Mouse (Mus musculus): Measurements from ENCODE around the gene Atp8a2.
A peak's percentile ranks its signal among the peaks of the same experiment; 100 is the strongest.
"Not testable (repeated sequence)": the region's sequence is repeated elsewhere in the genome, so short reads cannot be mapped to it uniquely, and the experiment has no call there.

Atp8a2 gene

DNA sequence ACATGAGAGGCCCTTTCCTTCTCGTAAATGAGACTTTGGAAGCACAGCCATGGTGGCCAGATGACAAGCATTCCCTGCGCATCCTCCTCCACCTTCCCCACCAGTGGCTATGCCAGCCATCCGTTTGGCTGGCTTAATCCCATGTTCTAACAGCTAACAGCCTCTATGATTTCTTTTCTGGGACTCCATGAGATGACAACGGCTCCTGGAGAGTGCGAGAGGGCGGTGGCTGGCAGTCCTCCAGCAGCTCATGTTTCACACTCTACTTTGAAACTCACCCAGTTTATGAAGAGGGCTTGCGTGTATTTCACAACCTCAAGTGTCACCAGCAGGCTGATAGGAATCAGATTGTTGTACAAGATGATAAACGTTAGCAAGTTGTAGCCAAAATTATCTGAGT lies 170.3 kb downstream of the Atp8a2 start:
- DNase-seq (ENCODE audit: low read depth, low spot score) = no peak

DNA sequence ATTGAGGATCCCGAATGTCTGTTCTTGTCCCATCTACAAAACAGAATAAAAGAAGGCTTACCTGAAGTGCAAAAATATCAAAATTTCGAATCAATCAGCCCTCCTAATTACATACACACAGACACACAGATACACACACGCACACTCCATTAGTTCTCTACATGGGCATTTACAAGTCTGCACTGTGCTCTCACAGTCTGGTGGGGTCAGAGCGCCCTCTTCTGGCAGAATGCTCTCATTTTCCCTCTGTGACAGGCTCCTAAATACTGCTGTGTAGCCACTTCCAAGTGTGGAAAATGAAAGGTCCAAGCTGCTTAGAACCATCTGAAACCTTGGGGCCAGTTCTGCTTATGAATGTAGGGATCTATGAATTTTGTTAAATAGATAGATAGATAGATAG lies 181.1 kb downstream of the Atp8a2 start:
- DNase-seq (ENCODE audit: low read depth, low spot score) = peak; percentile 76

DNA sequence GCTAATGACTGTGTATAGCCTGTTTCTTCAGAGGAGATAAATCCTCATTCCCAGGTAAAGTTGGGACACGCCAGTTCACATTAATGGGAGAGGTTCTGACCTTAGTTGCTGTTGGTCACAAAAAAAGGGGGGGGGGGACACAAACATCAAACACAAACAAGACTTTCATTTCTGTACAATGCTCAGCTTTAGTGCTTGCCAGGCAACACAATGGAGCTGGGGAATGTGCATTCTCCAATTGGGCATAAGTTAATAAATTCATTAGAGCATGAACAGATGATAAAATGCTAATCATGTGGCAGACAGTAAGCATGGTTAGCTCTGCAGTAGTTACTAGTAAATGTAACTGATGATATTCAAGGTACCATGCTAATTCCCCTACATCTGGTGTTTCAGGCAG lies 195.2 kb downstream of the Atp8a2 start:
- DNase-seq (ENCODE audit: low read depth, low spot score) = no peak

DNA sequence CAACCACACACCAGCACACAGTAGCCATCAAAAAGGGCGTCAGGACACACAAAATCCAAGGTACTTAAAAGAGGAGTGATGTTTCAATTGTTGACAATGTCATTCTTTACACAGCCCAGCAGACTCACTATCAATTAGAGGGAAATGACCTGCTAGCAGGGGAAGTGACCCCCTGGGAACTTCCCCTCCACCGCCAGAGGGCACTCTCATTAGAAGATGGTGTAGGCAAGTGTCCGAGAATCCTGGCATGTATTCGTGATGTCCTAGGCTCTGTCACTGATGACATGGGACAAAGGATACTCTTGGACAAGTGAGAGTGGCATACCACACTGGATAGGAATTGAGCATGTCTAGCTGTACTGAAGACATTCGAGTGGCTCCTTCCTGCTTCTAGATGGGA lies 208.1 kb downstream of the Atp8a2 start:
- no peak for DNase-seq (ENCODE audit: low read depth, low spot score)

DNA sequence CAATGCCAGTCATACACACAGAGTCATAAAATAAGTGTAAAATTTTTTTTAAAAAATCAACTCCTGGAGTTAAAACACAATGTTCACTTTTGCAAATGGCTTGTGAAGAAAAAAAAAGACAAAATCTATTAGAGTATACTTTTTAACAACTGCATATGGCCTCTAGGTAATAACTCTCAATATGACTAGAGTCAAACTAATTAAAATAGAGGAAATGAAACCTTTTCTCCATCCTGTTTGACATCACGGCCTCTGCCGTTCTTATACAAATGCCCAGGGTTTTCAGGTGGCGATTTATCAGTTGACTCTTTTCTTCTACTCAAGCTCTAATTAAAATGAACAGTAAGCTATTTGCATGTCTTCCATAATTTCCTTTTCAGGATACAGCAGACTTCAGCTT lies 209.0 kb downstream of the Atp8a2 start:
- DNase-seq (ENCODE audit: low read depth, low spot score) = no peak

DNA sequence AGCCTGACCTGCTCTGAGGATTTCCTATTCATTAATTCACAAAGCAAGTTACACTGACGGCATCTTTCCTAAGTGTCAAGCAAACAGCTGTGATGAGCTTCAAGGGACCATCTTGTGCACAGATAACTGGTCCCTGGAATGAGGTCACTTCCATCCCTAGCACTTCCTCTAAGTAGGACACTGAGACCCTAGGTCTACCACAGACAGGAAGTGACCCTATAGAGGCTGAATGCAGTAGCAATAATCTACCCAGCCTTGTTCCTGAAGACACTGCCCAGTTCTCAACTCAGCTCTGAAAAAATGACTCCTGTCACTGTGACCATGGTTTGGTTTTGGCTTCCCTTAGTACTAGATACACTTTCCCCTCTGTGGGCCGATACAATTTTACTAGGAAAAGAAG lies 219.0 kb downstream of the Atp8a2 start:
- DNase-seq (ENCODE audit: low read depth, low spot score) = no peak

DNA sequence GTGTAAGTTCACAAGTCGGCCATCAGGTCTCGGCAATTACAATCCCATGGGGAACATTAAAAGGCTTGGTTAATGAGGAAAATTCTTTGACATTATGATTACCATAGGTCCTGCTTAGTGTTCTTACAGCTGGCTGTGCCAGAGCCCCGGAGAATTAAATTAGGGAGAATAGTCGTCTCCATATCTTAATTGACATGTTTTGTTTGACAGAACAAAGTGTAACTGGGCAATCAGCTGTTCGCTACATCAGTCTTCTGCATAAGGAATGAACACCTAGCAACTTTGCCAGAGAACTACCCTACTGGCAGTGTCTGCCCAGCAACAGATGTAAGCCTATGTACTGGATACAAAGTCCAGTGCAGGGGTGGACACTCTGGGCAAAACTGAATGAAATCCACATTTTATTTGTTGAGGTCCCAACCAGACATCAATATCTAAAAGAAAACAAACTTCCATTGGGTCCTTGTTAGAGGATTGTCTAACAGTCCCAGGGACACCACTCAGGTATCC lies 225.7 kb downstream of the Atp8a2 start:
- DNase-seq (ENCODE audit: low read depth, low spot score) = no peak

DNA sequence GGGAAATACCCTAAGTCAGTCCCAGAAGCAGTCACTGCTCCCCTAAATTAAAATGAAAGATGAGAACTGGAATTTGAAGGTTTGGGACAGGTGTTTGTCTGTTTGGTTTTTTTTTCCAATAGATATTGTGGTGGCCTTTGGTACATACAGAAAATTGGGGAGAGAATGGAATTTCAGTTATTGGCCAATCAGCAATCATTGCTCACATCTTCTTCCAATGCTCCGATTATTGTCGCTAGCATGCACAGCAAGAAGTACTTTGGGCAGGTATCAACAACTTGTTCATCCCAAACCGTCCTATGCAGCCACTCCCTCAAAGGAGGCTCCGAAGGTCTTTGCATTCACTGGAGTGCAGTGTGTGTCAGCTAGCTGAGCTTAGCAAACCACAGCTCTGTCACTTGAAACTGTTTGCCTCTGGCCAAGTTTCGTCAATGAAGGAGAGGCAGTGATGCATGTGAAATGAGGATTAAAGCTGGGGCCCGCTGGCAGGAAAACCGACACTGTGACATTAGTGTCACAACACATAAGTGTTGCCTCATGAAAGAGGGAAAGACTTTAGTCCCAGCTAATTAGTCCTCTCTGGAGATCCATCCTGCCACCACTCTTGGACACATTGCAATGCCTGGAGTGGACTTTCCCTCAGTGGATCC lies 227.4 kb downstream of the Atp8a2 start:
- no peak for DNase-seq (ENCODE audit: low read depth, low spot score)

DNA sequence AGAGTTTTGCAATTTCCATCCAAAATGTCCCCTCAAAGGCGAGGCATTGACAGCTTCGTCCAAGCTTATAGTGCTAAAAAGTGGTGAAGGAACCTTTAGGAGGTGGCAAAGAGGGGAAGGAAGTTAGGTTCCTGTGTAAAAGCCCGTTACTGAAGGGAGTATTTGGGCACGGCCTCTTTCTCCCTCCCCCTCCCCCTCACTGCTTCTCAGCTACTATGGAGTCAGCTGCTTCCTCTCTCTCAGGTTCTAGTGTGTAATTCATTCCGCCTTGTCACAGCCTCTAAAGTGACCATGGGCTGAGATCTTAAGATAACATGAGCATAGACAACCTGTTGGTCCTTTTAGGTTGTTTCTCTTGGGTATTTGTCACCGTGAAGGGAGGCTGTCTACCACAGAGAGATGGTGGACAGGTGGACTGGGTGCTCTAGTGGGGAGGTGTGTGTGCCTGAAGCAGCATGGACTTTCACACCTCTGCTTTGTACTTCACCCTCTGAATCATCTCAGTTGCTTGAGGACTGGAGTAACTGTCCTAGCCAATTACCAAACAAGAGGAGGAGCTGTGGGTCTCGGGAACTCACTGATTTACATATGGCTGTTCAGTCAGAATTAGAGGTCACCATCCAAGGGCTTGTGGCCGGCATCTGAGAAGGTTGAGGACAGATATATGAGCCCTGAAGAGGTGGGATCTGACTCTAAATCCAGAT lies 229.0 kb downstream of the Atp8a2 start:
- DNase-seq (ENCODE audit: low read depth, low spot score) = no peak

DNA sequence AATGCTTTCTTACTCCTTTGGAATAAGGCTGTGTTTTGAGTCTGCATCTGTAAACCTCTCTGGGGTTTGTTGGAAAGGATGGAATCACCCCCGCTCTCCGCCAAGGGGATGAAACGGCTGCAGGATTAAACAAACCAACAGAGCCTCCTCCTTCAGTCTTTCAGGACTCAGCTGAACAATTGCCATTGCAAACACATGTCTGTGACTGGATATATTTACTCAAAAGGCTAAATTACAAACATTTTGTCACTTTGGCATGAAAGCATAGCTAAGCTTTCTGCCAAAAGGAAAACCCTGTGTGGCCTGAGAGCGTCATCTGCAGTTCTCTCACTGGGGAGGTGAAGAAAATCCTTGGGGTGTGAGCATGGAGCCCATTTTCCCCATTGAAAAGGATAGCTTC lies 230.0 kb downstream of the Atp8a2 start:
- no peak for DNase-seq (ENCODE audit: low read depth, low spot score)

DNA sequence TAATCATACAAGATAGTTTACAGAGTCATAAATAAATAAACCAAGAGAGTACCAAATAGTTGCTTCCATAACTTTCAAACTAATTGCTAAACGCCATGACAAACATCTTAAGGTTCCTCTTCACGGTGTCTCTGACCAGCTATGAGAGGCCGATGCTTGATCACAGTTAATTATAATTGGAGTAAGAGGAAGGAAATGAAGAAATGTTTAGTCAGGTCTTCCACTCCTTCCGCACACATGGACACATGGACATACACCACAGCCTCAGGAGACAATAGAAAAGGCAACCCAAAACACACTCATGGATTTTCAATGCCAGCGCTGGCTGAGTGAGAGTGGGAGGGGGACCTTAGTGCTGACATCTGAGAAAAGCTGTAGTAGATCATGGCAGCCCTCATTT lies 232.4 kb downstream of the Atp8a2 start:
- DNase-seq (ENCODE audit: low read depth, low spot score) = no peak

DNA sequence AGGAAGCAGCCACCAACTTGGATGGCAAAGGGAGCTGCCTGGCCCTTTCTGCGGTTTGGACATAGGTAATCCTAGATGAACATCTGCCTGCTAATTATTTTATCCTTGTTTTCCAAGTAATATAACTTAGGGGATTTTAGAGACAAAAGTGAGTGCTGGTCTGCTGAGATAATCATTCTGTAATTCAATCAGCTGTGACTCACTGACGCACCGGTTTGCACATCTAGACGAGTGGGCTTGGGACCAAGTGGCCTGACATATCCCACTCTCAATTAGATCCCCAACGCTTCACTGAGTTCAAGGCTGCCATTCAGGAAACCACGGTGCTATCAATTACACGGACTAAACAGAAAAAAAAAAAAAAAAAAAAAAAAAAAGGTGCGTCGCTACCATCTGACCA lies 236.0 kb downstream of the Atp8a2 start:
- no peak for DNase-seq (ENCODE audit: low read depth, low spot score)

DNA sequence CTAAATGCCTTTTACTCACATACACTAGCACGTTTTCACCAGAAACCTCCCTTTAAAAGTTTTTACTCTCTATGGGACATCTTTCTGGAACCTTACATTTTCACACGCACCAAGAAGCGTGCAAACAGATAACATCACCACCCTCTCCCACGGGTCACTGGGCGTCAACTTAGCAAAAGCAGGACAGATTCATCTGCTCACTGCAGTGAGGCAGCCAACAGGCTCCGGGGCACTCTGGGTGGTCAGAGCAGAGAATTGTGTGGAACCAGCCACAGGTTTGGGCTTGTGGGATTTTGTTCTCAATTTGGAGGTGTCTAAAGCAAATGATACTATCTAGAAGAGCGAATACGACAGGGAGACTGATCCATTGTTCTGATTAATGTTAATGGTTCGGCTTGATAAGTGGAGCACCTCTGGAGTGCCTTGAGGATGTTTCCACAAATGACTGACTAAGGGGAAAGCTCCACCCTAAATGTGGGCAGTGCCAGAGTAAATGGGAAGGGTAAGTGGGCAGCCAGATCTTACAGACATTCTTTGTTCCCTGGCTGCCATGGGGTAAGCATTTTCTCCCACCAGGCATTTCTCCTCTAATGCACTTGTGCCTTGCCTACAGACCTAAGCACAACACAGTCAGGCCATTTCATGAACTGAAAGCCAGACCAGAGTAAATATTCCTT lies 236.6 kb downstream of the Atp8a2 start:
- no peak for DNase-seq (ENCODE audit: low read depth, low spot score)

DNA sequence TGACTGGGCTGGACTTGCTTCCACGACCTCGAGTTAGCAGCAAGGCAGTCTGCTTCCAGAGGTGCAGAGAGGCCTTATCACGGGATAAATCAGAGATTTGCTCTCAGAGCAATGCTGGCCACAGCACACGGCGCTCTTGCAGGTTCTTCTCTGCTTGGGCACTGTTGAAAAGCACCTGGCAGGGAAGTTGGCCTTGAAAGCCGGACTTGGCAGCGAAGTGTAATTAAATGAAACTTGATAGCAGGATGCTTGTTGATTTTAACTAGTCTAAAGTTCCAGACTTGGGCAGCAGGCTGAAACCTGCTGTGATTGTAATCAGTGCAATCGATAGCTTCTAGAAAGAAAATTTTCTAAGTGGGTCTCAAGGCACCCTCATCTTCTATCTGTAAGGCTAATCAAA lies 237.3 kb downstream of the Atp8a2 start:
- no peak for DNase-seq (ENCODE audit: low read depth, low spot score)

DNA sequence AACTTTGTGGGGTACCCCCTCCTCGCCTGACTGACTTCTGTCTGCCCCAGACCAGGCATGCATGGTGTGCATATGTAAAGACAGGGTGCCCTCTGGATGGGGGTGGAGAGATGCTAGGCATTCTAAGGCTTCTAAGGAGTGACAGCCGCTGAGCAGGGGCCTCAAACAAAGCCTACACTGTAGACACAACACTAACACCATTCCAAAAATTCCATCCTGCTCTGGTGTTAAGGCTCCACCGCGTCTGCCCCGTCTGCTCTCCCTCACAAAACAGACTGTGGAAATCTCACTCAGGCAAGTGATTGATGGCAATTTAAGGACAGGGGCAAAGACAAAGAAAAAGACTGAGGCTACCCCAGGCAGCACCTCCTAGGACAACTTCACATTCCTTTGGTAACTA lies 247.0 kb downstream of the Atp8a2 start:
- no peak for DNase-seq (ENCODE audit: low read depth, low spot score)

DNA sequence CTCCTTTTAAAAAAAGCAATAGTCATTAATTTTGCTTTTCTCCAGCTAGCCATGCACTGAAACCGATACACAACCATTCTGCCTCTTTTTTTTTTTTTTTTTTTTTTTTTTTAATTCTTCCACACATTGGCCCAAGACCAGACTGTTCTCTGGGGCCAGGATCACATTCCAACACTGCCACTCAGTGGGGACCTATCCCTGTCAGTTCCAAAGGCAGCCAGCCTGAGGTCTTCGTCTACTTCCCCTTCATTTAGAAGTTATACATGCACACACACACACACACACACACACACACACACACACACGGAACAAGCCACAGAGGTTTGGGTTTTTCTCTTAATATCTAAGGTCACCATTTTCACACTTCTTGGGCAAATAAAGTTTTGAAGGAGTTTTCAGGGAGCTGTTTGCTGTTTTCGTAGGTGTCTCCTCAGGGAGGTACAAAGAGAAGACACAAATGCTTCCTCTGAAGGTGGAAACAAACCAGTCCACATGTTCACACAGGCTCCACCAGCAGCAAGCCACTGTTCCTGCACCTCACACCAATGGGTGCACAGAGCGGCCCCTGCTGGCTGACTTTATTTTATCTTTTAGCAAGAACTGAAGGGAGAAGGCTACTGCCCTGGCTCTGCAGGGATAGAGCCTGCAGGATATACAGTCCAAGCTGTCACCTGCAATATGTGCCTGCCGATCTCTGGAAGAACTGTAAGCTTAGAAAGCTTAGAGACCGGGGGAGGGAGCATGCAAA lies 253.9 kb downstream of the Atp8a2 start:
- peak; percentile 55 for DNase-seq (ENCODE audit: low read depth, low spot score)

DNA sequence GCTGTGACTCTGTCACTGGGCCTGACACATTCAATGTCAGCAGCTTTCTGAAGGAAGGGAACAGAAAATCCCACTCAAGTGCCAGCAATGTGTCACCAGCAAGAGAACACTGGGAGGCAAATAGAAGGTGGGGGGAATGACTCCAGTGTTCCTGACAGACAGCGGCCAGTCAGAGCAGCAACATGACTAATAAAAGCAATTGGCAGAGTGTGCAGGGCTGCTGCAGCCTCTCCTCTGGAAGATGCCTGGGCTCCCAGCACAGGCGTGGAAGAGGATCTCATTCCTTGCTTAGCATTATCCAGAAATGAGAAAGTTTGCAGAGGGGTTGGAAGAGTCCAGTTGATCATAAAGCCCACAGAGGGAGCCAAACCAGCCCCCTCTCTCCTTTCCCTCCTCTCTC lies 254.8 kb downstream of the Atp8a2 start:
- no peak for DNase-seq (ENCODE audit: low read depth, low spot score)

DNA sequence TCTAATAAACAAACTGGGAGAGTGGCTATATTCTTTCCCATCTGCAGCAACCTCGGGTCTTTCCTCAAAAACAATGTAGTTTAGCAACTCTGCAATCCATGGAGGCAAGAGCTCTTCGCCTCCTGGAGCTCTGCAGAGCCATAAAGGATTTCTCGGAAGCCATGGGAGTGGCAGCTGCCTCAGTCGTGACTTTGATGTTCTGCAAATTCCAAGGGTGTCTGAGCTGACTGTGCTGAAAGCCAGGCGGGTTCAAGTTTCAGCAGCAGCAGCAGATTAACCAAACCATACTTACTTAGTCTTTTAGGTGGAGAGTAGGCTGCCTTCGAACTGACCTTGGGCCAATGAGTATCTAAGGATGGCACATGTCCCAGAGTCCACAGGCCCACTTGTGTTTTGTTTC lies 264.6 kb downstream of the Atp8a2 start:
- no peak for DNase-seq (ENCODE audit: low read depth, low spot score)

DNA sequence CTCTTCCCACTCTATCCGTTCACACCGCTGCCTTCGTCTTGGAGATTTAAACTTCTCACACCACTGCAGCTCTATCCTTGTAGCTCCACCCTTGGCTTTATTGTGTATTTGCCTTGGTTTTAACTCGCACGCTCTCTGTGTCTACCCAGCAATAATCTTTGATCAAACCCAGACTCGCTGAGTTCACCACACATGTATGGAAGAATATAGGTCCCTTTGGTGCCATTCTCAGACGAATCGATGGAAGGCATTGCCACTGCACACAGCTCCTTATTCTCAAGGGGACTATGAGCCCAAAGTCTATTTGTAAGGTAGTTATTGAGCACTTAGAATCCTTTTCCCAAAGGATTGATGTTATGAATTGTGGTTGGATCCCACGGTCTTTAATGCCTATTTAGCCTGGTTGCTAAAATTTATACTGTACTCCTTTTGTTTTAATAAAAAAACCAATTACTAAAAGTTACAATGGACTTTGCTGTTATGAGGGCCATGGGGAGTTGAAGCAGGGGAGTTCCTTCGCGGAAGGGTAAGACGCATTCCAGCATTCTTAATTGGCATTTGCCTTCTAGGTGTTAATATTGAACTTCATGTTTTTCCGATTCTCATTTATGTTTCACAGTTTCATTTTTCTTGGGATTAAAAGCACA lies 265.4 kb downstream of the Atp8a2 start:
- no peak for DNase-seq (ENCODE audit: low read depth, low spot score)

DNA sequence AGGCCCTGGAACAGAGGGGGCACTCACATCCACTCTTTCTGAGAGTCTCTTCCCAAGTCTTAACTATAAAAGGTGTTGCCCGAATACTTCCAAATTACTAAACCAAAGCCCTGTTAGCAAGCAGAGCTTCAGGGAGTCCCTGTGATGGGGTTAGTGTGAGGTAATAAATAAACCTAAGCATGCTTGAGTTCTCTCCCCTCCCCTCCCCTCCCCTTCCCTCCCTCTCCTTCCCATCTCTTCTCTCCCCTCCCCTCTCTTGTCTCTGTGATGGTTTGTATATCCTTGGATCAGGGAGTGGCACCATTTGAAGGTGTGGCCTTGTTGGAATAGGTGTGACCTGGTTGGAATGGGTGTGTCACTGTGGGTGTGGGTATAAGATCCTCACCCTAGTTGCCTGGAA lies 267.8 kb downstream of the Atp8a2 start:
- DNase-seq (ENCODE audit: low read depth, low spot score) = not testable (repeated sequence)

DNA sequence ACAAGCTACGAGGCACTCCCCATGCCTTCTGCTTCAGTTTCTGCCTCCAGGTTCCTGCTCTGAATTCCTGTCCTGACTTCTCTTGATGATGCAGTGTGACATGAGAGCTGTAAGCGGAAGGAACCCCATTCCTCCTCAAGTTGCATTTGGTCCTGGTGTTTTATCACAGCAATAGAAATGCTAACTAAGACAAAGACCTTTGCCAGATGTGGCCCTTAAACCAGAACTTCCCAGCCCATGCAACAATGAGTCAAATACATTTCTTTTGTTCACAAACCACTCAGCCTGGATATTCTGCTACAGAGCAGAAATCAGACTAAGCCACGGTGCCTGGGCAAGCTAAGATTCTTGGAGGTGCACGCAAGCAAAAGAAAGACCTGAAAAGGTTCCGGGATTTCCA lies 268.2 kb downstream of the Atp8a2 start:
- no peak for DNase-seq (ENCODE audit: low read depth, low spot score)

DNA sequence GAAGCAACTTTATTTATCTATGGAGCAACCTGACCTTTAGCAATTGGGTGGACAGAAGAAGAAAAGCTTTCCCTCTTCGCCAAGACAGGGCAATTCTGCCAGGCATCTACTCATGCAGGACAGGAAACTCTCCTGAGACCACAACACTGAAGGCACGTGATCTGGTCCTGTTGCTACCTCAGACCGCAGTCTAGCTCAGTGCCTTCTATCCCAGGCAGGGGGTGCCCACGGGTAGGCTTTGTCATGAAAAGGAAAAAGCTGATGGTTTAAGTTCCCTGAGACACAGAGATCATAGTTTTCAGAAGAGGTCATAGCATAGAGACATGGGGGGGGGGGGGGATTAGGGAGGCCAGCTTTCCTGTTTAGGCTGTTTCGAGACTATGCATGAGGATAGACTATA lies 269.2 kb downstream of the Atp8a2 start:
- no peak for DNase-seq (ENCODE audit: low read depth, low spot score)

All from retina, adult 2 months (tissue).